Mouse (Mus musculus) testis, adult 2 months (tissue): ENCODE data around the gene Lrrc75b. TPM values are rescaled to one million over a fixed set of nuclear protein-coding genes. Genes with fewer than 3 reads are reported as not detected.
"Not testable (repeated sequence)": the region's sequence is repeated elsewhere in the genome, so short reads cannot be mapped to it uniquely, and the experiment has no call there.

Experiments
- H3K27ac ChIP-seq: fragments of 200-500 bp; 2 replicates; pipeline ENCODE4 v1.5.1; 2012; ENCODE audit warnings: low read depth, low read length; ENCODE audit not compliant: control insufficient read depth, insufficient read depth
- H3K27me3 ChIP-seq: fragments of 200-500 bp; 2 replicates; pipeline ENCODE4 v1.6.1; 2012; ENCODE audit warnings: mild to moderate bottlenecking, low read length, moderate library complexity; ENCODE audit not compliant: control insufficient read depth, insufficient read depth
- H3K36me3 ChIP-seq: fragments of 200-500 bp; 2 replicates; pipeline ENCODE4 v1.6.1; 2012; ENCODE audit warnings: mild to moderate bottlenecking, low read length; ENCODE audit not compliant: control insufficient read depth, insufficient read depth
- H3K4me1 ChIP-seq: fragments of 200-500 bp; 2 replicates; pipeline ENCODE4 v1.6.1; 2012; ENCODE audit warnings: low read length; ENCODE audit not compliant: control insufficient read depth, insufficient read depth
- H3K4me3 ChIP-seq: fragments of 200-500 bp; 2 replicates; pipeline ENCODE4 v1.5.1; 2012; ENCODE audit warnings: low read depth, mild to moderate bottlenecking, low read length, moderate library complexity, mixed read lengths; ENCODE audit not compliant: control insufficient read depth
- CTCF ChIP-seq: fragments of 200-500 bp; IDR thresholded peaks from 2 replicates; pipeline ENCODE4 v1.5.1; 2012; ENCODE audit warnings: low read depth, mild to moderate bottlenecking, inconsistent platforms, low read length, moderate library complexity; ENCODE audit not compliant: control insufficient read depth, insufficient read depth, insufficient replicate concordance
- POLR2A ChIP-seq: fragments of 200-500 bp; IDR thresholded peaks from 2 replicates; pipeline ENCODE4 v1.6.1; 2012; ENCODE audit warnings: low read depth, mild to moderate bottlenecking, inconsistent platforms, low read length, moderate library complexity; ENCODE audit not compliant: control insufficient read depth
- polyA plus RNA-seq: library from polyadenylated mRNA; depleted of rRNA; stranded (reverse); fragments of >200 nt; gene quantifications from 2 replicates; pipeline ENCODE4 v1.2.3, GENCODE M21; 2012

Lrrc75b gene
- polyA plus RNA-seq, 1 experiment: 0.98 TPM

DNA sequence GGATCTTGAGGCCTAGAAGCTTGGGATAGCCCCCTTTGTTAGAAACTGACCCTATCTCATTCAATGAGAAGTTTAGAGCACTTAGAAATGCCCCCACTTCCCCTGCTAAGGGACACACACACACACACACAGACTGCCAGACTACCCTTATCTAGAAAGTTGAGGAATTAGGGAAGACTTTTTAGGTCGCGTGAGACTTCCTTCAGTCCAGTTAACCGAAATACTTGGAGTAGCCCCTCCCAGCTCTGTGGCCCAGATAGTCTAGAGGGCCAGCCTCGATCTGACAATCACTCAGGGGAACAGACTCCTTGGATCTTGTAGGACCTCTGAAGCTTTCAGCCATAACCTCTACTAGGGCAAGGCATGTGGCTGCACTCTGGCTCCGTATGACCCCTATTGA, 7.9 kb upstream of the Lrrc75b start:
- H3K4me3 ChIP-seq: no peak overlapping the region
- no peaks in the 10 kb centered on the region for H3K4me1 ChIP-seq
- H3K27me3 ChIP-seq: no peaks in the 10 kb centered on the region
- H3K27ac ChIP-seq: no peak overlapping the region
- H3K36me3 ChIP-seq: no peaks in the 10 kb centered on the region
- TF ChIP-seq POLR2A: no peak
- no peak for TF ChIP-seq CTCF

DNA sequence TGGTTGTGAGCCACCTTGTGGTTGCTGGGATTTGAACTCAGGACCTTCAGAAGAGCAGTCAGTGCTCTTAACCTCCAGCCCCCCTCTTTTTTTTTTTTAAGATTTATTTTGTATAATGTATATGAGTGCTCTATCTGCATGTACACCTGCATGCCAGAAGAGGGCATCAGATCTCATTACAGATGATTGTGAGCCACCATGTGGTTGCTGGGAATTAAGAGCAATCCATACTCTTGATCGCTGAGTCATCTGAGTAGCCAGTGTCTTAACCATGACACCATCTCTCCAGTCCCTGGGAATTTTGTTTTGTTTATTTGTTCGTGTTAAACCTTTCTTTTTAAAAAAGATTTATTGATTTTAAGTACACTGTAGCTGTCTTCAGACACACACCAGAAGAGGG, 6.6 kb upstream of the Lrrc75b start:
- H3K27ac ChIP-seq, H3K4me1 ChIP-seq, H3K4me3 ChIP-seq, H3K27me3 ChIP-seq, H3K36me3 ChIP-seq: not testable (repeated sequence)

DNA sequence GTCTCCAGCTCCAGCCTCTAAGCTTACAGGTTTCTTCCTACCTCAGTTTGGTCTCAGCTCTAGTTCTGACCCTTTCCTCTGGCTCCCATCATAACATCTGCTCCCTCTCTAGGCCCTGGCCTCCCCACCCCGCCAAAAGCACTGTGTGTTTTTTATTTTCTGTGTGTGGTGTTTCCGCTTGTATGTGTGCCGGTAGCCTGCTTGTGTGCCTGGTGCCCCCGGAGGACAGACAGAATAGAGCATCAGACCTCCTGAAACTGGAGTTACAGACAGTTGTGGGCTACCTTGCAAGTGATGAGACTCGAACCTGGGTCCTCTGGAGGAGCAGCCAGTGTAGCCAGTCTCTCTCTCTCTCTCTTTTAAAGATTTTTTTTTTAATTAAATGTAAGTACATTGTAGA, 6.2 kb upstream of the Lrrc75b start:
- no peaks in the 10 kb centered on the region for H3K27me3 ChIP-seq
- no peak overlapping the region for H3K27ac ChIP-seq
- H3K4me1 ChIP-seq: no peaks in the 10 kb centered on the region
- no peak overlapping the region for H3K4me3 ChIP-seq
- TF ChIP-seq CTCF: no peak
- no peak for TF ChIP-seq POLR2A
- no peaks in the 10 kb centered on the region for H3K36me3 ChIP-seq

DNA sequence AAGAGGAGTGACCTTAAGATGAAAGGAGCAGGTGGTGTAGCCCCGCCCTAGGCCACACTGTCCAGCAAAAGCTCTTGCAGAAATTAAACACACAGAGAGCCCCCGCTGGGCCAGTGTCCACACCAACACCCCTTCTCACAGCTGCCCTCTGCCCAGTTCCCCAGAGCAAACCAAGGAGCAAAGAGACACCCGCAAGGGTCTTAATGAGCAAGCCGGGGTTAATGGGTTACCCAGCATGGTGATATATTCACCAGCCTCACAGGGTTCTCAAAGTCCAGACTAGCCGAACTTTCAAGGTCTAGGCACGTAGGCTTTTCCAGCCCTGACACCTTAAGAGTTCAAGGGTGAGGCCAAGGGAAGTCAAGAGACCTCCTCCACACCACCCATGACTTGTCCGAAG, 5.8 kb upstream of the Lrrc75b start:
- Histone ChIP-seq H3K4me3 (no peak overlapping the region), H3K27ac (no peak overlapping the region), H3K36me3 (no peaks in the 10 kb centered on the region), H3K27me3 (no peaks in the 10 kb centered on the region), H3K4me1 (no peaks in the 10 kb centered on the region)
- TF ChIP-seq POLR2A: no peak
- no peak for TF ChIP-seq CTCF

DNA sequence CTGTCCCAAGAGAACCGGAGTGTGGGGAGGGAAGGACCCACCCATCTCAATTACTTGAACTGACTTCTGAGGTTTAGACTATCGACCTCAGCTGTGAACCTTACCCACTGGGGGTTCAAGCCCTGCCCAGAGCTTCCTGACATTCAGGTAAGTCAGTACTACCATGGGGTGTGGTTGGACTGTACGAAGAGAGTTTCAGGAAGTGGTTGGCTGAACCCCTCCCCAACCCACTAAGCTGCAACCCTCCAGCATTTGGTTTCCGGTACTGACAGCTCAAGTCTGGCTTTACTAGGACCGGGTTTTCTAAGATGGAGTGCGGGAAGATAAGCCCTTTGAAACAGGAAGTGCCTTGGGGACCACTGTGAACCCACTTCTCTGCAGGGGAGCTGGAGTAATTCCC, 5.3 kb upstream of the Lrrc75b start:
- Histone ChIP-seq H3K36me3 (no peaks in the 10 kb centered on the region), H3K27me3 (no peaks in the 10 kb centered on the region), H3K27ac (no peak overlapping the region), H3K4me3 (no peak overlapping the region), H3K4me1 (no peaks in the 10 kb centered on the region; the same call in 1 of the 2 replicates)
- TF ChIP-seq POLR2A (no peak), CTCF (no peak)

DNA sequence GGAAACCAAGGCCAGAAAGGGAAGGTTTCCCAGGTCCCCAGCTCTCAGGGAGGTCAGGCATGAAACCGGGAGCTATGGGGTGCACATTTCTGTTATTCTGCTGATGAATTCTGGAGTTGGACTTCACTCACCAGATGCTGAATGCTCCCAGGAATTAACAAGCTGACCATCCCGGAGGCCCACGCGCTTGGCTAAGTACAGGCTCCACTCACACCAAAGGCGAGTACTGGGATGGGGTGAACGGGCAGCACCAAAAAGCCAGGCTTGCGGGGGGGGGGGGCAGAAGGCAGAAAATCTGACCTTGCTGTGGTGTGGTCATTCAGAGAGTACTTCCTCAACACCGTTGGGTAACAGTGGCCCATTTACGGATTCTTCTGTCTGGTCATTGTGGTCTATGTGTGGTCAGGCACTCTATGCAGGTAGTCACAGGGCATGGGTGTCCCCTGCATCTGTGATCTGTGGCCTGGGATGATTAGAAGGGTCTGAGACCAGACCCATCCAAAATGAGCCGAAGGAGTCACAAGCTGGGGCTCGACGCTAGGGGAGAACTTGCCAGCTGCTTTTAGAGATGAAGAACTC, 4.6 kb upstream of the Lrrc75b start:
- Histone ChIP-seq H3K36me3 (no peaks in the 10 kb centered on the region), H3K4me3 (no peak overlapping the region), H3K27me3 (no peaks in the 10 kb centered on the region), H3K4me1 (peaks cover 2% of the 10 kb centered on the region), H3K27ac (no peak overlapping the region)
- no peak for TF ChIP-seq POLR2A
- no peak for TF ChIP-seq CTCF

DNA sequence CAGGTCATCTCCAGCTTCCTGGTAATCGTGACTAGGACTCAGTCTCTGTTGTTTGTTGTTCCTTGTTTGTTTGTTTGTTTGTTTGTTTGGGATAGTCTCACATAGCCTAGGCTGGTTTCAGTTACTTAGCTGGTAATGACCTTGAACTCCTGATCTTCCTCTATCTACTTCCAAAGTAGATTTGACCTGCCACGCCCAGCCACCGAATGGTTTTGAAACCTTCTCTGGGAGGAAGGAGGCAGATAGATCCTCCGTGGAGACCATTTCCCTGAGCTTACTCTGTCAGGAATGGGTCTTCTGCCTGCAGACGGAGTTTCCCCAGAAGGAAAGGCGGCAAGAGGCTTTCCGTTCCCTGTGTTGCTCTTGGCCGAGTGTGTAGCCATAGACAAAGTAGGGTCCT, 2.5 kb upstream of the Lrrc75b start:
- Histone ChIP-seq H3K4me3 (no peak overlapping the region), H3K27ac (no peak overlapping the region), H3K27me3 (no peaks in the 10 kb centered on the region), H3K4me1 (peaks cover 6% of the 10 kb centered on the region), H3K36me3 (no peaks in the 10 kb centered on the region)
- TF ChIP-seq POLR2A (no peak), CTCF (no peak)

DNA sequence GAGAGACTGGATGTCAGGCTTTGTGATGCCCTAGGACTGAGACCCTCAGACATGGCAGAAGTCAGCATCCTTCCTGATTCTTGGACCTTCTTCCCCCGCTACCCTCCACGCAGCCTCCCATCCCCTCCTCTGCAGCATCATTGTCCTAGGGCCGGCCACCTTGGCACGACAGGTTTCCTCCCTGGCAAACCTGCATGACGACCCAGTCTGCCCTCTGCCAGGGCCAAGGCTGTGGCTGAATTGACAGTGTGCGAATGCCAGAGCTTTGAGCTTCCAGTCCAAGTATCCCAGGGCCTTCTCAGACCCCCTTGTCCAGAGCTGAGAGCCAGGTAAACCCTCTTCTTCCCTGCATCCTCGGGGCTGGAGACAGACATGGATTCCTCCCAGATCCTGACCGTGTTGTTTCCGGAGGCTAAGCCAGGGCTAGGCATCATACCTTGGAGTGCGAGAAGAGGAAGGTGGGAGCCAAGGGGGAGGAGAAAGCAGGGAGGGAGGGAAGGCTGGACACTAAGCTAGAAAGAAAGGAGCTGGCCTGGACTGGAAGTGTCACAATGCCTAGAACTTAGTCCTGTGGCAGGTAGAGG, 1.0 kb upstream of the Lrrc75b start, which contains the start of gene Ggt1:
Gene Ggt1 (plus strand): TSS at position 534 of the 584 bp plus-strand sequence.
- H3K27me3 ChIP-seq: no peaks in the 10 kb centered on the region
- H3K27ac ChIP-seq: no peak within 1 kb of the TSS
- H3K4me1 ChIP-seq: peaks cover 6% of the 10 kb centered on the region
- no peaks in the 10 kb centered on the region for H3K36me3 ChIP-seq
- TF ChIP-seq CTCF (no peak), POLR2A (no peak)
- no peak within 1 kb of the TSS for H3K4me3 ChIP-seq
